Mouse (Mus musculus) heart, postnatal 0 days (tissue): ENCODE results near the gene Pglyrp2.

Experiments used
- CTCF ChIP-seq: IDR thresholded peaks from 2 replicates; pipeline ENCODE4 v1.5.1; 2016; ENCODE audit warnings: antibody characterized with exemption, control low read depth, low read depth
- EP300 ChIP-seq: IDR thresholded peaks from 2 replicates; pipeline ENCODE4 v1.6.1; 2016; ENCODE audit warnings: antibody characterized with exemption, low read depth

DNA sequence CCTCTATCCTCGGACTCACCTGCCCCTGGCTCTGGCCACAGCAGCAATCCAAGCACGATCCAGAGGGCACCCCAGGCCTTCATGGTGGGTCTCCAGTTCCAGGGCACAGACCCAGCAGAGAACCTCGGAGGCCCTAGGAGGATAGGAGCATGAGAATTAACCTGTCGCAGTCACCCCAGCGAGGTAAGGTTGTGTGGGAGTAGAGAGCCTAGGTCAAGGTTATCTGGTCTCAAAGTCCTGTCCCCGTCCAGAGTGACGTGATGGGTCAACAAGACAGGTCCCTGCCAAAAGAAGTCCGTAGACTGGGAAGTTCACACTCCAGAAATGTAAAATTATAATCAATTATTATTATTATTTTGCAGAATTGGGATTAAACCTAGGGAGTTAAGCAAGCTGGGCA is 3.2 kb downstream of the Pglyrp2 start:
- TF ChIP-seq CTCF (no peak), EP300 (no peak)
